Mouse (Mus musculus): ENCODE data around the gene Apol11a.
"Not testable (repeated sequence)": the region's sequence is repeated elsewhere in the genome, so short reads cannot be mapped to it uniquely, and the experiment has no call there.

Gene Apol11a

DNA sequence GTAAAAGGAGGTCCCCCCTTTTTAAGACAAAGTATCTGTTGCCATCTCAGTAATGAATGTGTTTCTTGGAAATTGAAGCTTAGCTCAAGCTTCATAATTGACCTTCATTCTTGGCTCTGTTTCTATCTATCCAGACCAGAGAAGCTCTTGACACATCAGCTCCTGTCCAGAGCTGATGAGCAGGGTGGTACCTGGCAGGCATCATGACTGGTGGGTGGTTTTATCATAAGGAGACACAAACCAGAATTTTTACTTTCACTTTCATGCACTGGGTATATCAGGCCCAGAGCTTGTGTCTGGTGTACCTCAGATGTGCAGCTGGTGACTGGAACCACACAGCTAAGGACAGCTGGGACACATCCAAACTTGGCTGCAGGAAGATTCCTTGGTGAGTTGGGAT is at the start of gene Apol11a:
Apol11a (plus strand) TSS at position 306 of the 400 bp plus-strand sequence.
- not testable (repeated sequence) for DNase-seq

DNA sequence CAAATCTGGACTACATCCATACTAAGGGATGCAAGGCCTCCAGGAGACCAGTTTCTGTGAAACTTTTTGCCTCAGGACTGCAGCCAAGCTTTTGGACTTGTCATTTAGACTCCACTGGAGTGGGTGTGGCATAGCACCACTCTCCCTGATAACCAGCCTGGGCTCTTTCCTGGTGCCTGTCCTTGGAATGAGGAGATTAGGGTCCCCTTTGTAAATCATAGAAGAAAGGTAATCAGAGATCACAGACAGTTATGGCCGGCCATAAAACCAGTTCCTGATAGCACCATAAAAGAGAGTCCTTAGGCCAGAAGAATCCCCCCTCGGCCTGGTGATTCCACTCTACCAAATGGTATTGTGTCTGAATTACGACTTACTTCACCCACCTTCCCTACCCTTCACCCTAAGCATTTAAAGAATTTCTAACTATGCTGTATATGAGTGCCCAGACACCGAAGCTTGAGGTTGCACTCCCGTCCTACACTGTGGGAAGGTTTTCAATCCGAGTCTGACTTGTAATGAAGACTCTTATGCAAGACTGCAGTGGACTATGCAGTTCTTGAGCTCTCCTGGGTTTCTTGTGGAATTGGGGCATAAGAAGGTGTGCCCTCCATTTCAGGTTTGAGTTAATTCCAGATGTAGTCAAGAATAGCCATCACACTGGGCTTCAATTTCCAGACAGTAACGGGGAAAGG is 33.2 kb upstream of the Apol11a start:
- DNase-seq: not testable (repeated sequence)

DNA sequence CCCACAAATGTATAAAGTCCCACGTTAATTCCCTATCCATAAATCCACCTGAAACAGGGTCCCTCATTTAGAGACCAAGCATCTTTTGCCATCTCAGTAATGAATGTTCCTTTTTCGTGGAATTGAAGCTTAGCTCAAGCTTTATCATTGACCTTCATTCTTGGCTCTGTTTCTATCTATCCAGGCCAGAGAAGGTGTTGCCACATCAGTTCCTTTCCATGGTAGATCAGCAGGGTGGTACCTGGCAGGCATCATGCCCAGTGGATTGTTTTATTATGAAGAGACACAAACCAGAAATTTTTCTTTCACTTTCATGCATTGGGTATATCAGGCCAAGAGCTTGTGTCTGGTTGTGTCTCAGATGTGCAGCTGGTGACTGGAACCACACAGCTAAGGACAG is 31.4 kb upstream of the Apol11a start, which contains the start of gene Apol10a:
Apol10a (plus strand) TSS at position 355 of the 400 bp plus-strand sequence.
- DNase-seq: not testable (repeated sequence)

DNA sequence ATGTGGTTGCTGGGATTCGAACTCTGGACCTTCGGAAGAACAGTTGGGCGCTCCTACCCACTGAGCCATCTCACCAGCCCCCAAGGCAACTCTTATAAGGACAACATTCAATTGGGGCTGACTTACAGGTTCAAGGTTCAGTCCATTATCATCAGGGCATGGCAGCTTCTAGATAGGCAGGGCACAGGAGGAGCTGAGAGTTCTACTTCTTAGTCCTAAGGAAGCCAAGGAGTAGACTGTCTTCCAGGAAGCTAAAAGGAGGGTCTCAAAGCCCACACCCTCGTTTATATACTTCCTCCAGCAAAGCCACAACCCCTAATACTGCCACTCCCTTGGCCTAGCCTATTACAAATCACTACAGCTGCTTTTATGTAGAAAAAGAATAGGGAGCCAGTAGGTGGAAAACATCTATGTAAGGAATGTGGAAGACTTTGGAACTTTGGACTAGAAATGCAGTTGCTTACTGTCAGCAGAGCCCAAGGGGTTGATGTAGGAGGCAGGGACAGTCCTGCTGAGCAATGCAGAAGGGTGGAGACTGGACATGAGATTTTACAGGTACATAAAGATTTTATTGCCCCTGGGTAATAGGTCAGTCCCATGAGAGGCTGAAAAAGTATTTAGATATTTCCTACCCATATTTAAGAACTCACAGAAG is 25.8 kb upstream of the Apol11a start:
- DNase-seq: no peak

DNA sequence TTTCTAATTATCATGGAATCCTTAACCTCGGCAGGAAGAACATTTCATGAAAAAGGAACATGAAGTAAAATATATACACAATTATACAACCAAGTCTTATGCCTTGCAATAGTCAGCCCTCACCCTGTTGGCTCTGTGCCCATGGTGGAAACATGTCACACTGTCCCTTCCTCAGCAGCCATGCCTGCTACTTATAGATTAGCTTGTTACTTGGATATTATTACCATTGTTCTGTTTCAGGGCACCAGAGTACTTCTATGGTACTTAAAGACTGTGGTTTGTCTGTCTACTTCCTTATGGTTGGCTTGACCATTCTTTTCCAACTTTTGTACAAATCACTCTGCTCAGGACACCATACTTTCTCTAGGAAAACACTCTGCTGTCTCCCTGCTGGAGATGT is 14.9 kb upstream of the Apol11a start:
- not testable (repeated sequence) for DNase-seq

DNA sequence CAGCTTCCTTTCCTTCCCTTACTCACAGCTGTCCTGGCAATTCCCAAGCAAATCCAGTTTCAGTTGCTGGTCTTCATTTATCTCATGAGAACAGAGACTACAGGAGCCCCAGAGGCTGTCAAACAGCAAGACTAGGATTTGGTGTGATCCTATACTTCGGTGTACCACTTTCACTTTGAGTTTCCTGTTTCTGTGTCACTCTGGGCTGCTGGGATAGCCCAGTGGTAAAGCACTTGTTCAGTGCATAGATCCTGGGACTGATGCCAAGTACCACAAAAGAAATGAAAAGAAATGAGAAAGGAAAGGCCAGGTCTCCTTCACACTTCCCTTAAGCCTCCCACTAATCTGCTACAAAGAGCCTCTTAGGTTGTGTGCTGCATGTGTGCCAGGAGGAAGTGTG is 13.4 kb upstream of the Apol11a start:
- not testable (repeated sequence) for DNase-seq

DNA sequence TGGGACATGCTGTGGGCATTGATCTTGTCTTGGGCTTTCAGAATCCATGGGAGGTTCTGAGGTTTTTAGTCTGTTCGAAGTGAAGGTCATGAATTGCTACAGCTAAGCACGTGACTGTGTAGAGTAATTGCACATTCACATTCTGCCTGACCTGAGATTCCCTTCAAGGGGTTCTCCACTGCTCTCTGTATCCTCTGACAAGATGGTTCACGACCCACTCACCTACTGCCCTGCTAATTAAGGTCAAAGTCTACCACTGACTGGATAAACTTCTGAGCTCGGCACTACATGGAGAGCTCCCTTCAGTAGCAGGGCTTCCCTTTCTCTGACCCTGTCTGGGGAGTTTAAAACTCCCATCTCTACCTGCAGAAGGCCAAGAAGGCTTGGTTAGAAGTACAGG is 12.5 kb downstream of the Apol11a start:
- DNase-seq: not testable (repeated sequence)

DNA sequence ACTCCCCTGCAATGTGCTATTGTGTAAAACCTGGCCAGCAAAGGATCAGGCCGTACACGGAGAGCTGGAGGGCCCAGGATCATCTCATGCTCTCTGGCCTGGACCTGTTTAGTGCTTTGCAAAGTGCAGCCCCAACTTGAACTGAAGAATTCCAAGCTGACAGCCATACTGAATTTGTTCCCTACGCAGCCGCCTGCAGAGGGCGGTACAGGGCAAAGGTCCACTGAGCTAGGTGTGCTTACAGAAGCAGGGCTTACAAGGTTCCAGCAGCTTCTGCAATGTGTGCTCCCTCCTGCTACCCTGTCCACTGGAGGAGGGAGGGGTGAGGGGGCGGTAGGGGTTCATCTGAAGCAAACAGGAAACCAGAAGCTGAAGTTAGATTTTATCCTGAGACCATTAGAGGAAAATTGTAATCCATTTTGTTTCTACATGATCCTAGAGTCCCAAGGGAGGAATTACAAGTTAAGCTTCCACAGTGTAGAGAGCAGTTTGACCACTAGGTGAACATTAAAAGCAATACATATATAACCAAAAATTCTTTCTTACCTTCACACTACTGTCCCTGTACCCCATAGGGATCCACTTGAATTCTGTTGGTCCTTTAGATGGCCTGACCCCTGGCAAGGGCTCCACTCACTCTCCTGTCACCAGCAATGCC is 15.2 kb downstream of the Apol11a start:
- peak; percentile 40 for DNase-seq

DNA sequence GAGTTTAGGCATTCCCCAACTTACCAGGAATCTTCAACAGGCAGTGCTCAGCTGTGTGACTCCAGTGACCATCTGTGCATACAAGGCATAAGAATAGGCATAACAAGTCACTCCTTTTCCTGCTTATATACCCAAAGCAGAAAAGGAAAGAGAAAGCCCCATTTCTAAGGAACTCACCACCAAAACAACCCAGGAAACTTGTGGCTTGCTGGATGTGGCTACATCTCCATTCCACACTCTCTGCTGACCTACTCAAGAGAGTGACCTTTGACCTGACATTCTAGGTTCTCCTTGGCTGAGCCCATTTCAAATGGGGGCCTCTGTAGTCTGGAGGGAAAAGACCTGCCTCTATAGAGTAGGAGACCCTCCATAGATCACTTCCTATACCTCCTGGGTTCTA is 25.1 kb downstream of the Apol11a start, which contains the start of gene Apol7c:
Apol7c (minus strand) TSS at position 101 of the 400 bp plus-strand sequence.
- no peak for DNase-seq

DNA sequence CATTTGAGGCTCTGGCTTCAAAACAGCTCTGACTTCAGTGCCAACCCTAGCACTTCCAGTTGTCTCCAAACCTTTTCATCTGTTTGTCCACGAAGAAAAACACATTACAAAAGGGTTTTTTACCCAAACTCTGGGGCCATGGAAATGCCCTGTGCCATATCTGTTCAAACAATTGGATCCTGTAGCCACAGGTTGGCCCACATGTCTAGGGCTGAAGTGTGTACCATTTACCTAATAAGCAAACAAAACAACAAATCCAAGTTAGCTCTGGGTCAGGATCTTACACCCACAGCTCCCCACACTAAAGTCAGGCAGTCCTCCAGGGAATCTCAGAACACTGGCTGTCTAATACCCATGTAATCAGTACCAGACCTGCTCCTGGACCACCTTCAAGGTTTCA is 31.1 kb downstream of the Apol11a start:
- DNase-seq: not testable (repeated sequence)

DNA sequence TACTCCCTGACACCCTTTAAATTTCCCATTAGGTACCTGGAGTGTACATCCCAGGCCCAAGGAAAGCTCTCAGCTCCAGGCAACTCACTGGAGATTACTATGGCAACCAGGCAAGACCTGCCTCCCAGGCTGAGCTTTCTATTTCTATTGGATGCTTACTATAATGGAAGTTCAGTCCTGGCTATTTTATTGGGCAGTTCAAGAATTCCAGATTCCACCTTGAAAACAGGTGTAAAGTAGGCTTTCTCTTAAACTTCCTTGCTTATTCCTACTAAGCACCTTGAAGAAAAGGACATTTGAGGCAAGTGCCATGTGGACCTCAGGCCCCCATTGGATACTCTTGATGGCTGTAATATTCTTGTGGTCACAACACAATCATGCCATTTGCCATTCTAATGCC is 53.7 kb downstream of the Apol11a start, which contains the start of gene 1700025B11Rik:
1700025B11Rik (minus strand) TSS at position 101 of the 400 bp plus-strand sequence.
- no peak for DNase-seq

DNA sequence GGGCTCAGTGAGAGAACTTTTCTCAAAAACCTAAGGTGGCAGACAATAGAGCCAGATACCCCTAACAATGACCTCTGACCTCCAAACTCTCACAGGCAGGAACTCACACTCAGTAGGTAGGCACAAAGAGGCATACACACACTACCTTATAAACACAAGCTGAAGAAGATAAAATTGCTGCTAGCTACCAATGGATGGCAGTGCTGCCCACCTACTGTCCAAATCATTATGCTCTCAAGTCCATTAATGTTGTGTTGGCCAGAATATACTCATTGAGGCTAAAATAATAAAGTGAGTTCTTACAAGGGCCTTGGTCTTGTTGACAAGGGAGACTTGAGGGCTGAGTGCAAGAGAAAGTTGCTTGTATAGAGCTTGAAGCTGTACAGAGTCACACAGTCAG is 55.1 kb downstream of the Apol11a start:
- DNase-seq: no peak

Measured in liver (tissue).